ENCODE assay signal across 7 mouse cellular contexts in the genomic region with DNA sequence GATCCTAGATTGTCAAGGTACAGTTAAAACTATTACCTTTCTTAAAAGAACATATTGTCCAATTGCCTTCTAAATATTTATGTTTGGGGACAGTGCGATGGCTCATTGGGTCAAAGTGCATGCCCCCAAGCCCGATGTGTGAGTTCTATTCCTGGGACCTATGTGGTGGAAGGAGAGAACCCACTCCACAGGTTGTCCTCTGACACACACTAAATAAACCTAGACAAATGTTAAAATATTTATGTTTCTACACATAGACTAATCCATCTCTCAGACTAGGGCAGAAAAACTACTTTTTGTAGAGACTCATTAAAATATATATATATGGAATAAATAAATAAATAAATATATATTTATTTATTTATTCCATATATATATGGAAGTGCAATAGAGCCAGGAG. TPM values are rescaled to one million over a fixed set of nuclear protein-coding genes. Genes with fewer than 3 reads are reported as not detected.
DNase-seq lines count a peak whose midpoint lies in the region; ATAC-seq and TF ChIP-seq lines count a peak whose summit lies in the region.

No protein-coding gene starts in this region.

- H3K4me3 ChIP-seq in left cerebral cortex, adult 2 months: peak overlapping the region; percentile 98
- peak overlapping the region; percentile 80; the same call in 1 of the 2 replicates for H3K4me3 ChIP-seq in forebrain, embryonic 11.5 days (ENCODE audit: low read depth, low read length)
- H3K4me3 ChIP-seq in limb, embryonic 13.5 days: peak overlapping the region; percentile 96; the same call in 1 of the 2 replicates
- H3K4me3 ChIP-seq in neural tube, embryonic 15.5 days (replicated peaks): peak overlapping the region; percentile 98
- no peak overlapping the region for H3K4me3 ChIP-seq in thymus, adult 2 months (ENCODE audit: control insufficient read depth, insufficient read depth, low read length)

- H3K27me3 ChIP-seq in forebrain, embryonic 11.5 days (ENCODE audit: control insufficient read depth, insufficient read depth, low read length): no peaks in the 10 kb centered on the region
- H3K27me3 ChIP-seq in limb, embryonic 13.5 days: no peaks in the 10 kb centered on the region
- H3K27me3 ChIP-seq in neural tube, embryonic 15.5 days (replicated peaks): no peaks in the 10 kb centered on the region
- H3K27me3 ChIP-seq in thymus, adult 2 months (ENCODE audit: control insufficient read depth, insufficient read depth, low read length): no peaks in the 10 kb centered on the region

- 91% methylated on average over 2 of the region's 2 CpGs for WGBS in forebrain, embryonic 11.5 days
- 93% methylated on average over 2 of the region's 2 CpGs for WGBS in limb, embryonic 13.5 days
- whole genome bisulfite sequencing in neural tube, embryonic 15.5 days: 89% methylated on average over 2 of the region's 2 CpGs
- 96% methylated on average over 2 of the region's 2 CpGs for WGBS in thymus, adult 2 months

- H3K9me3 ChIP-seq in forebrain, embryonic 11.5 days (ENCODE audit: control insufficient read depth, low read length): no peaks in the 10 kb centered on the region
- H3K9me3 ChIP-seq in limb, embryonic 13.5 days: no peaks in the 10 kb centered on the region
- H3K9me3 ChIP-seq in neural tube, embryonic 15.5 days (replicated peaks): no peaks in the 10 kb centered on the region

- TF ChIP-seq CTCF in left cerebral cortex, adult 2 months (IDR thresholded peaks at IDR 0.05): no peak
- TF ChIP-seq CTCF in thymus, adult 2 months (IDR thresholded peaks at IDR 0.05; ENCODE audit: borderline replicate concordance, control insufficient read depth, extremely low read depth, insufficient read depth, low read length, poor library complexity): no peak

- peaks cover 3% of the 10 kb centered on the region for H3K36me3 ChIP-seq in forebrain, embryonic 11.5 days (ENCODE audit: control insufficient read depth, insufficient read depth, low read length)
- peaks cover 25% of the 10 kb centered on the region for H3K36me3 ChIP-seq in limb, embryonic 13.5 days
- H3K36me3 ChIP-seq in neural tube, embryonic 15.5 days: peaks cover 24% of the 10 kb centered on the region
- peaks cover 16% of the 10 kb centered on the region for H3K36me3 ChIP-seq in thymus, adult 2 months (ENCODE audit: control insufficient read depth, insufficient read depth, low read length)

- no peak overlapping the region for H3K9ac ChIP-seq in forebrain, embryonic 11.5 days (ENCODE audit: low read length)
- no peak overlapping the region for H3K9ac ChIP-seq in limb, embryonic 13.5 days
- no peak overlapping the region for H3K9ac ChIP-seq in neural tube, embryonic 15.5 days (replicated peaks)

- ATAC-seq in forebrain, embryonic 11.5 days (replicated peaks; ENCODE audit: low FRiP score): peak; percentile 59
- ATAC-seq in limb, embryonic 13.5 days (ENCODE audit: low FRiP score, low read depth): peak; percentile 13; the same call in 1 of the 2 replicates
- ATAC-seq in neural tube, embryonic 15.5 days (ENCODE audit: low FRiP score): peak; percentile 21

- no peaks in the 10 kb centered on the region for H3K4me1 ChIP-seq in forebrain, embryonic 11.5 days (replicated peaks; ENCODE audit: control insufficient read depth, insufficient read depth, low read length)
- H3K4me1 ChIP-seq in limb, embryonic 13.5 days: peaks cover 12% of the 10 kb centered on the region
- peaks cover 15% of the 10 kb centered on the region for H3K4me1 ChIP-seq in neural tube, embryonic 15.5 days
- H3K4me1 ChIP-seq in thymus, adult 2 months (replicated peaks; ENCODE audit: control insufficient read depth, insufficient read depth, low read length): peaks cover 3% of the 10 kb centered on the region; the same call in 1 of the 2 replicates

- H3K4me2 ChIP-seq in forebrain, embryonic 11.5 days (ENCODE audit: low read depth, low read length, severe bottlenecking): no peak overlapping the region
- H3K4me2 ChIP-seq in limb, embryonic 13.5 days (replicated peaks): no peak overlapping the region
- H3K4me2 ChIP-seq in neural tube, embryonic 15.5 days: no peak overlapping the region

- intact Hi-C loops in left cerebral cortex, adult 2 months (cut with DNase I): loop anchor here (2.0 to 10.0 kb wide), 2 partner anchors 49 to 85 kb away; partner anchors contain the start of gene Zfp655
- intact Hi-C loops in gastrocnemius, postnatal 36 days (cut with DNase I): loop anchor here (2.0 to 5.0 kb wide), 2 partner anchors 48 to 75 kb away; partner anchors contain the start of genes Zfp655 and Zkscan5

- DNase-seq in left cerebral cortex, adult 2 months (ENCODE audit: extremely low spot score in 1 of 2, low spot score in 2 of 2): no peak
- no peak for DNase-seq in left cerebral cortex, adult 18-20 months (ENCODE audit: low spot score in 2 of 2)
- no peak for DNase-seq in forebrain, embryonic 11.5 days (ENCODE audit: low spot score)
- no peak for DNase-seq in gastrocnemius, postnatal 36 days
- DNase-seq in thymus, adult 2 months: no peak

- TF ChIP-seq POLR2A in thymus, adult 2 months (IDR thresholded peaks at IDR 0.05; ENCODE audit: control insufficient read depth, extremely low read depth, insufficient read depth, low read length, poor library complexity): no peak

- H3K27ac ChIP-seq in left cerebral cortex, adult 2 months: no peak overlapping the region
- H3K27ac ChIP-seq in forebrain, embryonic 11.5 days (ENCODE audit: low read depth, low read length): no peak overlapping the region
- no peak overlapping the region for H3K27ac ChIP-seq in limb, embryonic 13.5 days
- H3K27ac ChIP-seq in neural tube, embryonic 15.5 days (replicated peaks): no peak overlapping the region
- H3K27ac ChIP-seq in thymus, adult 2 months (ENCODE audit: control insufficient read depth, insufficient read depth, low read length): no peak overlapping the region

RNA-seq across cellular contexts. Expression of gene Zscan25, which starts 0.4 kb away (rescaled TPM):
- total RNA-seq in left cerebral cortex, adult 2 months (2021): 10 to 100 TPM; 18.9 to 22.3 TPM
- 10 to 100 TPM; 19.6 to 22.9 TPM for total RNA-seq in left cerebral cortex, adult 18-20 months (2021)
- 0.41 and 0.77 TPM in 2 replicates for polyA plus RNA-seq in forebrain, embryonic 11.5 days (2014; fragmentation: Nextera tagmentation; extraction: Ambion mirVana)
- 0.59 and 0.79 TPM in 2 replicates for polyA plus RNA-seq in limb, embryonic 13.5 days (2015; fragmentation: Nextera tagmentation; extraction: Ambion mirVana)
- 0.55 and 0.57 TPM in 2 replicates for polyA plus RNA-seq in neural tube, embryonic 15.5 days (2015; fragmentation: Nextera tagmentation; extraction: Ambion mirVana)
- 1 to 10 TPM; 6.6 to 9.3 TPM for total RNA-seq in gastrocnemius, postnatal 36 days (2021)
- 32.4 and 34.0 TPM in 2 replicates for polyA plus RNA-seq in thymus, adult 2 months (2012; rRNA removed)

RNA-seq across cellular contexts. Expression of gene Zfp655, which starts 48.4 kb away (rescaled TPM):
- total RNA-seq in left cerebral cortex, adult 2 months (2021): 10 to 100 TPM; 33.1 to 34.2 TPM
- total RNA-seq in left cerebral cortex, adult 18-20 months (2021): 10 to 100 TPM; 30.0 to 33.0 TPM
- 37.2 and 39.2 TPM in 2 replicates for polyA plus RNA-seq in forebrain, embryonic 11.5 days (2014; fragmentation: Nextera tagmentation; extraction: Ambion mirVana)
- polyA plus RNA-seq in limb, embryonic 13.5 days (2015; fragmentation: Nextera tagmentation; extraction: Ambion mirVana): 33.8 and 34.1 TPM in 2 replicates
- polyA plus RNA-seq in neural tube, embryonic 15.5 days (2015; fragmentation: Nextera tagmentation; extraction: Ambion mirVana): 28.1 and 29.8 TPM in 2 replicates
- 10 to 100 TPM in 1 of 2 experiments, 1 to 10 TPM in 1; 9.2 to 14.6 TPM for total RNA-seq in gastrocnemius, postnatal 36 days (2021)
- polyA plus RNA-seq in thymus, adult 2 months (2012; rRNA removed): 18.2 and 22.1 TPM in 2 replicates

Comparison
In these comparisons a context has a peak if more than half of its experiments do, and no peak if none do; other contexts are left out.
1. RNA of gene Zscan25, which starts 0.4 kb away (polyA plus RNA-seq): 32.4 to 34.0 TPM in thymus, adult 2 months; 0.41 to 0.77 TPM in forebrain, embryonic 11.5 days, 0.59 to 0.79 TPM in limb, embryonic 13.5 days and 0.55 to 0.57 TPM in neural tube, embryonic 15.5 days; every median in the first group is over 10 times any median in the second.
2. Peak in every context shown above with its lines, with median percentiles within 50 percentile points of each other: ATAC-seq.